Mouse (Mus musculus) hematopoietic multipotent progenitor cell, adult 10-12 weeks (in vitro differentiated cells): Measurements from ENCODE around the gene Ptx4. TPM values are rescaled to one million over a fixed set of nuclear protein-coding genes. Genes with fewer than 3 reads are reported as not detected.

Source experiments
- polyA plus RNA-seq: library from polyadenylated mRNA; stranded (reverse); fragments of >175 nt; gene quantifications from 2 replicates; pipeline ENCODE4 v1.2.3, GENCODE M21; 2012; ENCODE audit warnings: low replicate concordance

The Ptx4 gene
- not detected in 2 replicates for polyA plus RNA-seq

DNA sequence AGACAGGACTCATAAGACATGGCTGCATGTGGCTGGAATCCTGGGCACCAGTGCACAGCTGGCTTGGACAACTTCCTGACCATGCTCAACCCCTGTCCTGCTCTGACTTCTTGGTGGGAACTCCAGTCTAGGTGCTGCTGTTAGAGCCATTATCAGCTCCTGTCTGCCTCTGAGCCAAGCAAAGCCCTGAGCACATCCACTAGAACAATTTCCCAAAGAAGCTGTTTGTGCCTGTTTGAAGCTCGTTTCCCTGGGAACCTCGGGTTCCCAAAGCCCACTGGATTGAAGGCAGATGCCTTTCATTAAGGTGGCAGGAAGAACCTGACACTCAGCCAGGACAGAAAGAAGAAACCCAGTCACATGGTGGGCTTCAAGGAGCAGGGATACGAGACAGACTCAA is at the start of gene Ptx4:
Gene Ptx4 (plus strand): TSS at position 355 of the 400 bp plus-strand sequence.

DNA sequence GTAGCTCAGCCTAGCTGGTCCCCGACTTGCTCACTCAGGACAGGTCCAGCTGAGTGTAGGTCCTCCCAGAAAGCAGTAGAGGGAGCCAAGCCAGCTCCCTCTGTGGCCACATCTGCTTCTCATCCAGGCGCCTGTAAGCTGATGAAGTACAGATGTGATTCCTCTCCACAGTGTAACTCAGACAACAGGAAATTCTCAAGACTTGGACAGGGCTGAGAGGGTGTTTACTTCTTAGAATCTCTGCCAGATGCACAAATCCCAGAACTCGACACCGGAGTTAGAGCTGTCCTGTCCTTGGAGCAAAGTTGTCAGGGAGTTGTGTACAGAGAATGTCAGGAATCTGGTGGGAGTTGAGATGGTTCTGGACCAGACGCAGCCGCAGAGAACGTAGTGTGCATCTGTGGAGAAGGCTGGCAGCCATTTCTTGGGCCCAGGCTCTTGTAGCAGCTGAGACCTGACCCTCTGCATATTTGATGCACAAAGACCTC is 37.1 kb upstream of the Ptx4 start, which contains the start of gene Tmem204:
Gene Tmem204 (minus strand): TSS at position 148 of the 488 bp plus-strand sequence.

DNA sequence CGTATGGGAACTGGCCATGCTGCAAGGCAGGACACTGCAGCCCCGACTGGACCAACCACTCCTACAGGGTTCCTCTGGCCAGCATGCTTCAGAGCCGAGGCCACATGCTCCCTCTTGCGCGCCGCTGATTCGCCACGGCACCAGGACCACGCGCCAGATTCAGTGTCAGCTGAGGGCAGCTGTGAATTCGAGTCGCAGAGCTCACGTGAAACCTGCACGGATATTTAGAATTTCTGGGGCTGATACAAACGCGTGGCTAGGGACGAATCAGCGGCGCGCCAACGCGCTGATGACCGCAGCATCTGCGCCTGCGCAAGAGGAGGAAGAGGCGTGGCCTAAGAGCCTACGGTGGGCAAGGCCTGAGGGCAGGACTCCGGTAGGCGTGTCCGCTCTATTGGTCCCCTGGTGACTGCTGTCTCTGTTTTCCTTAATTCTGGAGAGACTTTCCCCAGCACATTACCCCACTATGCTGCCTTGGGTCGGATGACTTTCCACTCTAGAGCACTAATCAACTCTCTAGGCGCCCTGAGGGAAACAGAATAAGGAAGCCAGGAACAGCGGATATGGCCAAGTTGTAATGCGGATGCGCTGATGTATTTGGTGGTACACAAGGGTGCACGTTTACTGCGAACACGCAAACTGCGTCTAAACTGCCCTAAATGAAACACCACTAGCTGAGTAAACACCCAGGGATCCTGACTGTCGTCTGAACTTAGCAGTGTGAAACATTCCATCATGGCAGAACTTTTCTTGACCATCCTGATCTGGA is 4.7 kb upstream of the Ptx4 start, which contains the start of gene Telo2:
Gene Telo2 (minus strand): TSS at position 304 of the 769 bp plus-strand sequence.

DNA sequence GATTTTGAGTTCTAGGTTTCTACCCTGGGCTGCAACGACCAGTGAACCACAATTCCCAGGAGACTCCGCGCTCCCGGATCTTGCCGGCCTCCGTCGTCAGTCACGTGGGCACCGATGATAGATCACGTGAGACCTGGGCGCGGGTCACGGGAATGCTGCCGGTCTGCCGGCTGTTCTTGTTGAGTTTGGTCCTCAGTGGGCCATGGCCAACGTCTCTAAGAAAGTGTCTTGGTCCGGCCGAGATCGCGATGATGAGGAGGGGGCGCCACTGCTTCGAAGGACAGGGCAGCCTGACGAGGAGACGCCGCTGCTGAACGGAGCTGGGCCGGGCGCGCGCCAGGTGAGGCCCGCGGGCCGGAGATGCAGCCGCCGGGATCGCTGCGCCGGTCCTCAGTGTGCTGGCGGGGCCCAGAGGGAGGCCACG is 12.7 kb downstream of the Ptx4 start, which contains the start of gene Clcn7:
Gene Clcn7 (plus strand): TSS at position 117 of the 424 bp plus-strand sequence.

DNA sequence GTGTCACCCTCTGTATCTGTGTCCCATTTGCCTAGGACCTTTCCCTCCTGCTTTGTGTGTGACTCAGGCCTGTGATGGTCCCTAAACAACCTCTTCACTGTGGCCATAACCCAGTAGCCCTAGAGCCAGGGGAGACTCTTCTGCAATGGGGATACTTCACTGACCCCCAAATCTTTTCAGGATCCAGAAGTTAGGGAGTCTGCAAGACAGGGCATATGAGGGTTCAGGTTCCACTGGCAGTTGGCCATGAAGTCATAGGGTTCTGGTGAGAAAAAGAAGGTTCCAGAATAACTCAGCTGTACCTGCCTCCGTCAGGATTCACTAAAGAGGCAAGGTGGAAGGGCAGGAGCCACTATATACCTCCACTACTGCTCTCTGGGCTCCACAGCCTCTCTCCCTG is 41.6 kb downstream of the Ptx4 start, which contains the start of gene Ccdc154:
Gene Ccdc154 (plus strand): TSS at position 301 of the 400 bp plus-strand sequence.

Other genes starting within 250 kb of the Ptx4 start
- gene Nubp2, start 234.4 kb upstream of the Ptx4 start, polyA plus RNA-seq: 10.4 and 58.7 TPM in 2 replicates
- gene Spsb3, start 234.1 kb upstream of the Ptx4 start, polyA plus RNA-seq: 44.2 and 49.9 TPM in 2 replicates
- gene Eme2, start 225.7 kb upstream of the Ptx4 start, polyA plus RNA-seq: 20.3 and 41.1 TPM in 2 replicates
- 40.1 and 50.8 TPM in 2 replicates for gene Mrps34, start 225.6 kb upstream of the Ptx4 start, polyA plus RNA-seq
- gene Nme3, start 224.3 kb upstream of the Ptx4 start, polyA plus RNA-seq: 19.9 and 39.7 TPM in 2 replicates
- 64.6 and 70.0 TPM in 2 replicates for gene Mapk8ip3, start 183.8 kb upstream of the Ptx4 start, polyA plus RNA-seq
- gene Jpt2, start 160.1 kb upstream of the Ptx4 start, polyA plus RNA-seq: 9.7 and 10.8 TPM in 2 replicates
- gene Cramp1l, start 105.0 kb upstream of the Ptx4 start, polyA plus RNA-seq: 13.8 and 42.6 TPM in 2 replicates
- 12.6 and 17.0 TPM in 2 replicates for gene Ift140, start 104.7 kb upstream of the Ptx4 start, polyA plus RNA-seq
- gene Tmem204, start 37.2 kb upstream of the Ptx4 start, polyA plus RNA-seq: 0.62 TPM in 1 of 2 replicates, not detected in the other
- 11.5 and 26.9 TPM in 2 replicates for gene Telo2, start 4.8 kb upstream of the Ptx4 start, polyA plus RNA-seq
- gene Clcn7, start 12.6 kb downstream of the Ptx4 start, polyA plus RNA-seq: 26.3 and 36.9 TPM in 2 replicates
- not detected in 2 replicates for gene Ccdc154, start 41.7 kb downstream of the Ptx4 start, polyA plus RNA-seq
- gene Gm38655, start 54.7 kb downstream of the Ptx4 start, polyA plus RNA-seq: not detected in 2 replicates
- gene BC003965, start 63.8 kb downstream of the Ptx4 start, polyA plus RNA-seq: 19.1 and 36.7 TPM in 2 replicates
- gene Unkl, start 67.6 kb downstream of the Ptx4 start, polyA plus RNA-seq: 79.2 and 79.9 TPM in 2 replicates
- 9.7 and 21.5 TPM in 2 replicates for gene Gnptg, start 119.4 kb downstream of the Ptx4 start, polyA plus RNA-seq
- gene Tsr3, start 119.4 kb downstream of the Ptx4 start, polyA plus RNA-seq: 11.0 and 15.2 TPM in 2 replicates
- gene Baiap3, start 135.6 kb downstream of the Ptx4 start, polyA plus RNA-seq: 0.90 and 3.3 TPM in 2 replicates
- gene Ube2i, start 153.9 kb downstream of the Ptx4 start, polyA plus RNA-seq: 203 and 276 TPM in 2 replicates
- 1.8 and 2.7 TPM in 2 replicates for gene Prss34, start 177.6 kb downstream of the Ptx4 start, polyA plus RNA-seq
- not detected in 2 replicates for gene Prss28, start 187.9 kb downstream of the Ptx4 start, polyA plus RNA-seq
- 0.65 and 1.5 TPM in 2 replicates for gene Prss29, start 197.9 kb downstream of the Ptx4 start, polyA plus RNA-seq
- gene Tpsab1, start 224.8 kb downstream of the Ptx4 start, polyA plus RNA-seq: 0.87 and 3.6 TPM in 2 replicates
- 2.0 and 20.1 TPM in 2 replicates for gene Tpsb2, start 245.5 kb downstream of the Ptx4 start, polyA plus RNA-seq
- 0.21 TPM in 1 of 2 replicates, not detected in the other for gene Tpsg1, start 248.5 kb downstream of the Ptx4 start, polyA plus RNA-seq